ENCODE assay signal across 19 mouse cellular contexts in genomic region chr15:80717431-80717830, GRCm38 (mm10). TPM values are rescaled to one million over a fixed set of nuclear protein-coding genes. Genes with fewer than 3 reads are reported as not detected.
DNase-seq lines count a peak whose midpoint lies in the region; ATAC-seq and TF ChIP-seq lines count a peak whose summit lies in the region.
"Had no signal": no experiment of that assay in that cellular context is flagged by ENCODE, and none has a peak within 500 bp of the region (broad histone marks: within the 10 kb centered on the region; RNA-seq: fewer than 3 reads in every experiment).

No protein-coding gene starts in this region.

- H3K9ac ChIP-seq in forebrain, postnatal 0 days, result no peak overlapping the region
- H3K9ac ChIP-seq in hindbrain, postnatal 0 days (replicated peaks; ENCODE audit: low read length), result no peak overlapping the region
- no peak overlapping the region for H3K9ac ChIP-seq in hindbrain, embryonic 11.5 days (ENCODE audit: low read depth, low read length)
- H3K9ac ChIP-seq: embryonic facial prominence, embryonic 15.5 days; forebrain, embryonic 13.5 days; hindbrain, embryonic 12.5 days; limb, embryonic 12.5 days; stomach, embryonic 15.5 days had no signal

- H3K9me3 ChIP-seq in forebrain, postnatal 0 days (ENCODE audit: low read length), result no peaks in the 10 kb centered on the region
- H3K9me3 ChIP-seq in forebrain, embryonic 10.5 days, result no peaks in the 10 kb centered on the region
- no peaks in the 10 kb centered on the region for H3K9me3 ChIP-seq in hindbrain, postnatal 0 days (ENCODE audit: low read length)
- H3K9me3 ChIP-seq in hindbrain, embryonic 11.5 days (ENCODE audit: control insufficient read depth, low read length), result no peaks in the 10 kb centered on the region
- H3K9me3 ChIP-seq: embryonic facial prominence, embryonic 15.5 days; forebrain, embryonic 13.5 days; G1E; hindbrain, embryonic 12.5 days; limb, embryonic 12.5 days; stomach, embryonic 15.5 days had no signal

- TF ChIP-seq CTCF in forebrain, postnatal 0 days (IDR thresholded peaks at IDR 0.05; ENCODE audit: low read depth), result no peak
- no peak for TF ChIP-seq CTCF in hindbrain, postnatal 0 days (IDR thresholded peaks at IDR 0.05; ENCODE audit: low read depth)

- no peaks in the 10 kb centered on the region for H3K4me1 ChIP-seq in forebrain, postnatal 0 days (ENCODE audit: insufficient read depth)
- H3K4me1 ChIP-seq in forebrain, embryonic 10.5 days, result 0 out of 2 replicates have a peak, but pooled peaks cover under 1% of the 10 kb centered on the region
- H3K4me1 ChIP-seq in hindbrain, postnatal 0 days (ENCODE audit: insufficient read depth, low read length), result no peaks in the 10 kb centered on the region
- no peaks in the 10 kb centered on the region for H3K4me1 ChIP-seq in hindbrain, embryonic 11.5 days (replicated peaks; ENCODE audit: control insufficient read depth, insufficient read depth, low read length)

- peak; percentile 21 for DNase-seq in forebrain, postnatal 0 days
- DNase-seq in forebrain, embryonic 10.5 days (ENCODE audit: extremely low spot score, low spot score), result no peak
- DNase-seq in hindbrain, postnatal 0 days (ENCODE audit: low spot score), result peak; percentile 55
- DNase-seq in hindbrain, embryonic 11.5 days (ENCODE audit: low spot score), result no peak
- DNase-seq in 3134 (ENCODE audit: extremely low read depth, insufficient read length, low spot score), result peak; percentile 34
- DNase-seq in adipocyte (ENCODE audit: low spot score), result peak; percentile 80
- no peak for DNase-seq in testis, postnatal 14 days (ENCODE audit: low spot score)
- DNase-seq: kidney, postnatal 36 days; retina, postnatal 1 day; thymus, postnatal 25 days had no signal

- no peak overlapping the region for H3K27ac ChIP-seq in forebrain, postnatal 0 days (ENCODE audit: low read depth, low read length)
- no peak overlapping the region for H3K27ac ChIP-seq in forebrain, embryonic 10.5 days
- 0 out of 2 replicates have a peak overlapping the region, but pooled peaks have one; percentile 20 for H3K27ac ChIP-seq in hindbrain, postnatal 0 days
- no peak overlapping the region for H3K27ac ChIP-seq in hindbrain, embryonic 11.5 days (ENCODE audit: low read depth, low read length)
- H3K27ac ChIP-seq: embryonic facial prominence, embryonic 15.5 days; forebrain, embryonic 13.5 days; hindbrain, embryonic 12.5 days; limb, embryonic 12.5 days; stomach, embryonic 15.5 days had no signal

- H3K4me3 ChIP-seq in forebrain, postnatal 0 days (ENCODE audit: low read depth, low read length), result no peak overlapping the region
- no peak overlapping the region for H3K4me3 ChIP-seq in forebrain, embryonic 10.5 days
- no peak overlapping the region for H3K4me3 ChIP-seq in hindbrain, postnatal 0 days (ENCODE audit: low read length)
- no peak overlapping the region for H3K4me3 ChIP-seq in hindbrain, embryonic 11.5 days (ENCODE audit: low read depth, low read length)
- H3K4me3 ChIP-seq: embryonic facial prominence, embryonic 15.5 days; forebrain, embryonic 13.5 days; hindbrain, embryonic 12.5 days; limb, embryonic 12.5 days; stomach, embryonic 15.5 days had no signal

- no peak for ATAC-seq in forebrain, postnatal 0 days
- no peak for ATAC-seq in hindbrain, postnatal 0 days
- no peak for ATAC-seq in hindbrain, embryonic 11.5 days (ENCODE audit: low FRiP score)
- no peak for ATAC-seq in activated CD4-positive, CD25-positive, alpha-beta regulatory T cell, adult 4 months
- ATAC-seq: forebrain, embryonic 13.5 days; intestine, postnatal 0 days had no signal

- H3K4me2 ChIP-seq in forebrain, postnatal 0 days (ENCODE audit: low read depth), result no peak overlapping the region
- H3K4me2 ChIP-seq in hindbrain, postnatal 0 days (ENCODE audit: low read depth, low read length), result no peak overlapping the region
- no peak overlapping the region for H3K4me2 ChIP-seq in hindbrain, embryonic 11.5 days (replicated peaks; ENCODE audit: low read depth, low read length)
- H3K4me2 ChIP-seq: embryonic facial prominence, embryonic 15.5 days; forebrain, embryonic 13.5 days; hindbrain, embryonic 12.5 days; limb, embryonic 12.5 days; stomach, embryonic 15.5 days had no signal

- no peaks in the 10 kb centered on the region for H3K27me3 ChIP-seq in forebrain, postnatal 0 days (ENCODE audit: insufficient read depth, low read length)
- peaks cover 1% of the 10 kb centered on the region; the same call in 1 of the 2 replicates for H3K27me3 ChIP-seq in forebrain, embryonic 10.5 days (ENCODE audit: poor library complexity, severe bottlenecking)
- H3K27me3 ChIP-seq in hindbrain, postnatal 0 days (ENCODE audit: insufficient read depth, low read length), result no peaks in the 10 kb centered on the region
- H3K27me3 ChIP-seq in hindbrain, embryonic 11.5 days (ENCODE audit: control insufficient read depth, insufficient read depth, low read length), result no peaks in the 10 kb centered on the region
- H3K27me3 ChIP-seq: embryonic facial prominence, embryonic 15.5 days; forebrain, embryonic 13.5 days; hindbrain, embryonic 12.5 days; limb, embryonic 12.5 days; stomach, embryonic 15.5 days had no signal

- 46% methylated on average over 1 of the region's 1 CpGs for WGBS in forebrain, postnatal 0 days
- WGBS in forebrain, embryonic 10.5 days, result 70% methylated on average over 1 of the region's 1 CpGs
- 43% methylated on average over 1 of the region's 1 CpGs for WGBS in hindbrain, postnatal 0 days
- WGBS in hindbrain, embryonic 11.5 days, result 66% methylated on average over 1 of the region's 1 CpGs

- H3K36me3 ChIP-seq in forebrain, postnatal 0 days (ENCODE audit: insufficient read depth), result no peaks in the 10 kb centered on the region
- no peaks in the 10 kb centered on the region for H3K36me3 ChIP-seq in forebrain, embryonic 10.5 days (replicated peaks)
- no peaks in the 10 kb centered on the region for H3K36me3 ChIP-seq in hindbrain, postnatal 0 days (ENCODE audit: insufficient read depth, low read length)
- H3K36me3 ChIP-seq in hindbrain, embryonic 11.5 days (ENCODE audit: control insufficient read depth, insufficient read depth, low read length), result no peaks in the 10 kb centered on the region
- H3K36me3 ChIP-seq: embryonic facial prominence, embryonic 15.5 days; hindbrain, embryonic 12.5 days; limb, embryonic 12.5 days; stomach, embryonic 15.5 days had no signal

RNA-seq across cellular contexts. Expression of gene Tnrc6b, which starts 6.3 kb away (rescaled TPM):
- total RNA-seq in forebrain, postnatal 0 days (2014; rRNA removed), result 21.8 and 24.0 TPM in 2 replicates
- 10.3 and 21.0 TPM in 2 replicates for polyA plus RNA-seq in forebrain, postnatal 0 days (2015; fragmentation: Nextera tagmentation; extraction: Ambion mirVana)
- polyA plus RNA-seq in forebrain, embryonic 10.5 days (2016; fragmentation: Nextera tagmentation; extraction: Ambion mirVana), result 40.5 and 43.4 TPM in 2 replicates
- total RNA-seq in hindbrain, postnatal 0 days (2014; rRNA removed), result 27.2 and 33.5 TPM in 2 replicates
- polyA plus RNA-seq in hindbrain, postnatal 0 days (2015; fragmentation: Nextera tagmentation; extraction: Ambion mirVana), result 30.8 and 32.2 TPM in 2 replicates
- polyA plus RNA-seq in hindbrain, embryonic 11.5 days (2014; fragmentation: Nextera tagmentation; extraction: Ambion mirVana), result 20.1 and 24.9 TPM in 2 replicates
- 10 to 100 TPM; 35.6 to 58.6 TPM for polyA plus RNA-seq in activated CD4-positive, CD25-positive, alpha-beta regulatory T cell, adult 4 months (2017; shearing (Covaris generic))

RNA-seq across cellular contexts. Expression of gene Fam83f, which starts 45.8 kb away (rescaled TPM):
- total RNA-seq in forebrain, postnatal 0 days (2014; rRNA removed), result 0.23 and 1.1 TPM in 2 replicates
- 0.11 and 0.36 TPM in 2 replicates for polyA plus RNA-seq in forebrain, postnatal 0 days (2015; fragmentation: Nextera tagmentation; extraction: Ambion mirVana)
- polyA plus RNA-seq in forebrain, embryonic 10.5 days (2016; fragmentation: Nextera tagmentation; extraction: Ambion mirVana), result 0.37 and 0.68 TPM in 2 replicates
- total RNA-seq in hindbrain, postnatal 0 days (2014; rRNA removed), result 0.90 and 0.94 TPM in 2 replicates
- 0.21 and 0.33 TPM in 2 replicates for polyA plus RNA-seq in hindbrain, postnatal 0 days (2015; fragmentation: Nextera tagmentation; extraction: Ambion mirVana)
- 0.11 TPM in 2 replicates for polyA plus RNA-seq in hindbrain, embryonic 11.5 days (2014; fragmentation: Nextera tagmentation; extraction: Ambion mirVana)
- polyA plus RNA-seq in activated CD4-positive, CD25-positive, alpha-beta regulatory T cell, adult 4 months (2017; shearing (Covaris generic)), result not detected
- total RNA-seq: megakaryocyte-erythroid progenitor cell, adult 5-6 weeks had no signal
- polyA plus RNA-seq: forebrain, embryonic 13.5 days; G1E had no signal

Comparison
In these comparisons a context has a peak if more than half of its experiments do, and no peak if none do; other contexts are left out.
1. DNase-seq: peak in forebrain, postnatal 0 days (single experiment), hindbrain, postnatal 0 days (single experiment), 3134 (single experiment) and adipocyte (single experiment); none in forebrain, embryonic 10.5 days (single experiment), hindbrain, embryonic 11.5 days (single experiment) and testis, postnatal 14 days (single experiment).